Mouse (Mus musculus): ENCODE data around the gene Trappc3l. TPM values are rescaled to one million over a fixed set of nuclear protein-coding genes. Genes with fewer than 3 reads are reported as not detected.
"Not testable (repeated sequence)": the region's sequence is repeated elsewhere in the genome, so short reads cannot be mapped to it uniquely, and the experiment has no call there.

The Trappc3l gene
- not detected for polyA plus RNA-seq (2017; shearing (Covaris generic))

DNA sequence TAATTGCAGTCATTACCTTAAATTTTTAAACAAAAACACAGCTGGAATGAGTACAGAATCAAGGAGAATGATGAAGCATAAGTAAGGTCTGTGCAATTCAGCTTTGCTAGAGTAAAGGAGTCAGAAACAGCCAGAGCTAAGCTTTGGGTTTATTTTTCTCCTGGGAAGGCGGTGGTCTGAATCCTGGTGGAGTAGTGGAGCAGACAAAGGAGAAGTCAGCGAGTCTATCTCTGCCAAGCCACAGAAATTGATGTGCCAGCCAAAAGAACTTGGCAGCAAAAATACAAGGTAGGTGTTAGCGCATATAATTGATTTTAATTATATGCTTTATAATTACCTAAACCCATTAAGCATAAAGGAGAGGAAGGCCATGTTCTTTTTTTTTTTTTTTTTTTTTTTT lies at the start of gene Trappc3l:
TSS of gene Trappc3l (plus strand) at position 197 of the 400 bp plus-strand sequence.
- no peak for ATAC-seq

DNA sequence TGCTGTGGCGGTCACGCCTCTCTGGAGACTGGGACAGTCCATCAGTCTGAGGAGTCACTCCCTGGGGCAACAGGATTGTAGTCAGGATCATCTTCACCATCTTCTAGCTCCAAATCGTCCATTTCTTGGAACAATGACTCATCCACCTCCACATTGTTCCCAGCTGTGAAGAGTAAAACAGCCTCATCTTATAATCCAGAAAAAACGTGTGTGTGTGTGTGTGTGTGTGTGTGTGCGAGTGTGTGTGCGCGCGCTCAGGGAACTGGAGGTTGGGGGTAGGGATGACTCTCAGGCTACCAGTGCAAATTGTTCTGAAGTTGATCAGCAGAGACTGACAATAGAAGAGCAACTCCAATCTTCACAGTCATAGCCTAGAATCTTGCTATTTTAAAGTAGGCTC lies 40.7 kb upstream of the Trappc3l start:
- ATAC-seq: not testable (repeated sequence)

DNA sequence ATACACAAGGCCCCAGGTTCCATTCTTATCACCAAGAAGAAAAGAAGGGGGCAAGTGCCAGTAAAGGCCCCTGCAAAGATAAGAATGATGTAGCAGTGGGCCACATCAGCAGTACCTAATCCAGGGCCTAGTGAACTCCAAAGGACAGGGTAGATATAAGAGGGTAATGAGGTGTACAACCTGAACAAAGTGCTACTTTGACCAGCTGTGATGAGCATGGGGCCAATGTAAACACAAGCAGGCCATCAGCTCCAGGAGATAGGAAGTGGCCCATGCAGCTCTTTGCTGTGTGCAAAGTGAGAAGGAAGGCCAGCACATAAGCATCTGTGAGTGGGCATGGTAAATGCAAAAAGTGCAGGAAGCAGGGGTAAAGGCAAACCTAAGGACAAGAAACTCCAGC lies 39.0 kb upstream of the Trappc3l start:
- no peak for ATAC-seq

DNA sequence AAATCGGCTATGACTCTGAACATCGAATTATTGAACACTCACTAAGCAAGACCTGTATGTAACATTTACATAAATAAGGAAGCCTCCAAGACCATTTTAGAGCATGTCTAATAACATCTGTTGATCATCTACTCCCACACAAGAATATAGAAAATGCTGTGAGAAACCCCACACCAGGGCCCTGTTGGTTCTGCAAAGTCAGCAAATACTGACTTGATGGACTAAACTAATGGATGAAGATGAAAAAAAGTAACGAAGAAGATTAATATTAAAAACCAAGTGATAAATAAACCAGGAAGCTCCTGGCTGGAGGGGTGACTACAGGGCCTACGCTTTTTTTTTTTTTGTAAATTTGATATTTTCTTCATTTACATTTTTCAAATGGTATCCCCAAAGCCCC lies 24.8 kb upstream of the Trappc3l start:
- no peak for ATAC-seq

DNA sequence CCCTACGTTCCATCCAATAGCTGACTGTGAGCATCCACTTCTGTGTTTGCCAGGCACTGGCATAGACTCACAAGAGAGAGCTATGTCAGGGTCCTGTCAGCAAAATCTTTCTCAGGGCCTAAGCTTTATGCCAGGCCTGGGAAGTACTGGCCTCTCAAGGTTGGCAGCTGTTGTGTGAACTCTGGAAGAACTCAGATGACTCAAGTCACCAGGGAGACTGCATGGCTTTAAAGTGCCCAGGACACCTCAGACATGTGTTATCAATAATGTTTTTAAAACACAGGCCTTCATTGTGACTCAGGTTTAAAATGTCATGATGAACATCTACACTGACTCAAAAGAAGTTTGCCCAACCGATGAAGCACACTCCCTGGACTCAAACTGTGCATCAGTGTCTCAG lies 24.2 kb upstream of the Trappc3l start:
- ATAC-seq: no peak

DNA sequence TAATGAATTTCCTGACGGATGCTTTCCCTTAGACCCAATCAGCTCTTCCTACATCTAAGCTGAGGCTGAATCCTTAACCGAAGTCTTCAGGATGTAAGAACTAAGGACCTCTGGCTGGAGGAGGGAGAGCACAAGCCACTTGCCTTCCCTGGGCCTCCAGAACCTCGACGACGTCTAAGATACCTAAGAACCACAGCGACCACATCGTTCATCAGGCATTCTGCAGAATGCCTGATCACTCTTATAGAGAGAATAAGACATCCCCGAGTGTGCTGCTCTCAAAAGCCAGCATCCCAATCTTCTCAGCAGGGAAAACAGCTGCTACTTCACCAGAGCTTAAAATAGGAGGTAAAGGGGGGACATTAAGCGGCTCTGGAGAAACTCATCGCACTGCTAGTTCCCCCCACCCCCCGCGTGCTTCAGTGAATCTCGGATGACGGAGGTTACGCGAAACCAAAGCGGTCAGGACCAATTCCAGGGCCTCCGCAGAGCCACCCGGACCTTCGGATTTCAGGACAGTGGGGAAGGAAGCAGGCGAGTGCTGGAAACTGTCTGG lies 18.6 kb upstream of the Trappc3l start:
- peak; percentile 9 for ATAC-seq

DNA sequence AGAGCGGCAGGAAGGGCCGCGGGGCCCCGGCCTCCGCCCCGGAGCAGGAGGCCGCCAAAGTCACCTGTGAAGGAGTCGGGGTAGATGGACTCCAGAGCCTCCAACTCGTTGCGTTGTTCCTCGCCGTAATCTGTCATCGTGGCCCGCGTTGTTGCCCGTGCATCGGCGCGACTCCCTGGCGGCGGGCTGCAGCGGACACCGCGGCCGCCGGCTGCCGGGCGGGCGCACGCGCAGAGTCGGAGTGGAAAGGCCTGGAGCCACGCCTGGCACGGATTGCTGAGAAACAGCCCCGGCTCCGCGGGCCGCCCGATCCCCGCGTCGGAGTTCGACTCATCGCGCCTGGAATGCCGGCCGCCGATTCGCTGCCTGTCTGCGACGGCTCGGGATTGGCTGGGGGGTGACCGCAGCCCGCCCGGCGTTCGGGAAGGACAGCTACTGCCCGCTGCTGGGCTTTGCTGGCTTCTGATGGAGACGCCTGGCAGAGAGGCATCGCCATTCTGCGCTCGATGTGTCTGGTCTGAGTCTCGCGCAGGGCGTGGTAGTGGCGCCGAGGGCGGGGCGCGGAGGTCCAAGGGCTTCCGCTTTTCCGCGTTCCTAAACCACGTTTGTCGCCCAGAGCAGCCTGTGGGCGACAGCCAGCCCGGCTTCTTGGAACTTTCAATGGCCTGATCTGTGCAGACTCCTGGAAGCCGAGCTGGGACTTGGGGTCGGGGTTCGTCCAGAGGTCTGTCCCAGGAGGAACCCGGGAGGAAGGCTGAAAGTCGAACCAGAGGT lies 17.9 kb upstream of the Trappc3l start, which contains the start of gene Rwdd1:
TSS of gene Rwdd1 (minus strand) at position 323 of the 774 bp plus-strand sequence.
- peak; percentile 88 for ATAC-seq

DNA sequence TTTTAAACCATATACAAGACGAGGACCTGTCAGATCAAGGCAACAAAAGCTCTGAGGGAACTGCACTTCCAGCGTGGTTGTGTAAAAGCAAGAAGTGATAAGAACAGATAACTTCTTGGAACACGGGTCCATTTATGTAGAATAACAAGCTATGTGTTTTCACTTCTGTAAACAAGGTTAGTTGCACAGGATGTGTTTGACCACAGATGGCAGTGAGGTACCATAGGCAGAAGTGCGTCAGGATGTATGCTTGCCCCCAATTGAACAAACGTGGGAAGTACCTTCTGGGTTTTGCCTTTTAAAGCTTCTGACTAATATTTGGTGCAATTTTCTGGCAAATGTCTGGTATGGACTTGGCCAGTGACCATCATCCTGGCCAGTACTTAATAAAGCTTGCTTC lies 7.1 kb upstream of the Trappc3l start:
- peak; percentile 93 for ATAC-seq

DNA sequence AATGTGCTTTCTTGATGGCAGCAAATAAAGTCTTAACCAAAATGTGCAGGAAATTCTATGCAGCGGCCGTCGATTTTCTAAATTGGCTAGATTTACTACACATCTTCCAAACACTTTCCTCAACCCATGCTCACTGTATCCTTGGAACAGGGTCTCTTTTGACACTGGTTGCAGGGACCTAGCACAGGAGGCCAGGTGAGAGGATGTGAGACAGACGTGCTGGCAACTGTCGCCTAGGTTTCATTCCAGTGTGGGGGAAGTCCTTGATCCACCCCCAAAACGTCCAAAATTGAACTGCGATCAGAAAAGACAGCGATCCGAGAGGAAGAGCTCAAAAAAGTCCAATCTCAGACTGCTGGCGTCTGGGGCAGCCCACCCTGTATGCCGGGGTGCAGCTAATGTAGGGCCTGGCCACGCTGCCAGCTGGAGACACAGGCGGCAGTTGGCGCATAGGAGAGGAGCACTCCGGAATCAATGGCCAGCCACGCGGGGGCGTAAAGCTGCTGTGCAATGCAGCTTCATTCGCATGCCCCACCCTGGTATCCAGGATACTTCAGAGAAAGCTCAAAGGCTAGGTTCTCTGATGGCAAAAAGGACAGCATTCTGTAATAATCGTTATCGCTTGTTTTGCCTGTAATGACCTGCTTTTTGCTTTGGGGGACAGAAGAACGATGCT lies 3.6 kb upstream of the Trappc3l start:
- ATAC-seq: peak; percentile 25

DNA sequence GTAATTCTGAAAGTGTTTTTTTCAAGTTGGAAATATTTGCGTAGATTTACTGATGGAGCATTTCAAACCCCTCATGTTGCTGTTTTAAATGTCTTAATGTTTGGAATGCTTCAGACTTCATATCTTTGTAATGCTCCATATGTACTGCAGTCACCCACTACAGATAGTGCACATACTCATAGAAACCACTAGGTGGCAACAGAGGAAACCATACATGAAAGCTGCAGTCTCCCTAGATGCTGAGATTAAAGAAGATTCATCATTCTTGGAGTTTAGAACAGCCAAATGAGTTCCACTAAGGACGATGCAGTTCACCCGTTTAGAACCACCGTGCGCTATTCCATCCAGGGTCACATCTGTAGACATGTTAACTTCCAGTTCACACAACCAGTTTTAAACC lies 810 bp upstream of the Trappc3l start:
- peak; percentile 78 for ATAC-seq

DNA sequence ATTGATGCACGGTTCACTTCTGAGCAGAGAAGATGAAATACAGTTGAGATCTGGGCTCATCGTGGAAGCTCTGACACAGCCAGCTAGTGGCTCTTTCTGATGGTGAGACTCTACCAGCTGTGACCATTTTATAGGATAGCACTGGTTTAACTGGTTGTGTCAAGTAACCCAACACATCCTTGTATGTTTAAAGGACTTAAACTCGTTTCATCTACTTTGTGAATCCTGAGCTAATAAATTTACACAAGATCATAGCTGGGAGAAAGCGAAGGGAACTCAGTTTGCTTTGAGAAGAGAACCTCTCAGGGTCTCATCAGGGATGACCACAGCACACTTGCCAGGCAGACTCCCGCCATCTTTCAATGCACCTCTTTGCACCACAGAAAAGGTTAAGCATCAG lies 6.8 kb downstream of the Trappc3l start, which contains the start of gene Calhm4:
TSS of gene Calhm4 (minus strand) at position 101 of the 400 bp plus-strand sequence.
- ATAC-seq: no peak

DNA sequence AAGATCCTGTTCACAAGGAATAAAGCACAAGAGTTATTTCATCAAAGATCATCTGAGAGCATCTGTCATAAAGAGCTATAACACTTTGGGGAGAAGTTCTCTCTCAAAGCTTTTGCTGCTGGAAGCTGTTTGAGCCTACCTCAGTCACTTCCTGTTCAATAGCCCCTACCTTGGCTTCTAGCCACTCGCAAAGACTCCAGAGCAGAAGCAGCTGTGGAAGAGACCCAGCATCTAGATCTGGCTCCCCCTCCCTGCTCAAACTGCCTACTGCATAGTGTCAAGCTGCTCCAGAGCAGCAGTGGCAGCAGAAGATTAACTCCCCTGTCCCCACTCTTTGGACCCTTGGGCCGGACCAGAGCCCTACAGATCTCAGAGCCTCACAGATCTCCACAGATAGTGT lies 16.6 kb downstream of the Trappc3l start:
- no peak for ATAC-seq

DNA sequence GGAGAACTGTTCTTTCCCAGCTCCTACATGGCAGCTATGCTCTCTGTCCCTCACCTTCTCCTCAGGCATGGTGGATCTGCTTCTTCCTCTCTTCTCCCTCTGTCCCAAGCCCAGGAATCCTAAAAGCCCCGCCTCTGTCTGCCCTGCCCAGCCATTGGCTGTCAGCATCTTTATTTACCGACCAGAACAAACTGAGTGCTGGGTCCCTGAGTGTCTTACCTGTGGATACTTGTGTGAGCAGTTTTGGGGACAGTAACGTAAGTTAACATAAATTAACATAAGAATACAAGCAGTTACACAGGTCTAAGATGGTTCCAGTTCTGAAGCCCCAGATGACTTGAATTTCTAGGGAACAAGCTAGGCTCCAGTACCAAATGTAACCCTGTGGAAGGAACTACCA lies 29.2 kb downstream of the Trappc3l start:
- ATAC-seq: no peak

DNA sequence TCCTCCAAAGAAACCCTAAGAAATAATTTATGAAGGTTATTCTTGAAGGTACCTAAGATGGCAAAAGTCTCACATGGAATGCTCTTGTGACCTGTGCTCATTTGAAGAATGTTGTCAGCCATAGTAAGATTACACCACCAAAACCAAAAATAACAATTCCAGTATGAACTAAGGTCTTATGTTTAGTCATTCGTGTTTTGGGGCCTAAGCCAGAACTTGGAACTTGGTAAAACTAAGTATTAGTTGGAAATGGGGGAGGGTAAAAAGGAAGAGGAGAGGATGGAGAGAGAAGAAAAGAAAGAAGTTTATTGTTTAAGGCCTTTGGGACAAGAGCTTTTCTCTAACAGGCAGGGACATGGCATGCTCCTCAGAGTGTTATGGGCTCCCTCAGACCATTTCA lies 32.2 kb downstream of the Trappc3l start:
- no peak for ATAC-seq

DNA sequence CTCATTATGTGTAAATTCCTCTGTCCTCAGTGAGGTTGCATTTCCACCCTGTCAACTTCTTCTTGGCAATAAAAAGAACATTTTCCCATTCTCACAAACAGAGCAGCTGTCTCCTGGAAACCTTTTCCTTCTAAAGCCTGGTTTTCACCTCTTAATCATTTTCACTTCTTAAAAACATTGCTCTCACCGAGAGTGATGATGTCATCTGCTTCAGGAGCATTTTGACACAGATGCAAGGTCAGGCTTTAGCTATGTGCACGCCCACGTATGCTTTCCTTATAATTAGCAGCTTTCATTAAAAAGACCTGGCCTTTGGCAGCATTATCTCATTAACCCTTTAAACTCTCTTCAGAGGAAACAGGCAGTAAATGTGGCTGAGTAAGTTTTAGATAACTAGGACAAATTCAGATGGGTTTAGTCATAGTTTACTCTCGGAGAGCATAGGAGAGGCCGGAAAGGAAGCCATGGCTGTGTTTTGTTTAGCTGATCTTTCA lies 33.6 kb downstream of the Trappc3l start:
- peak; percentile 24 for ATAC-seq

DNA sequence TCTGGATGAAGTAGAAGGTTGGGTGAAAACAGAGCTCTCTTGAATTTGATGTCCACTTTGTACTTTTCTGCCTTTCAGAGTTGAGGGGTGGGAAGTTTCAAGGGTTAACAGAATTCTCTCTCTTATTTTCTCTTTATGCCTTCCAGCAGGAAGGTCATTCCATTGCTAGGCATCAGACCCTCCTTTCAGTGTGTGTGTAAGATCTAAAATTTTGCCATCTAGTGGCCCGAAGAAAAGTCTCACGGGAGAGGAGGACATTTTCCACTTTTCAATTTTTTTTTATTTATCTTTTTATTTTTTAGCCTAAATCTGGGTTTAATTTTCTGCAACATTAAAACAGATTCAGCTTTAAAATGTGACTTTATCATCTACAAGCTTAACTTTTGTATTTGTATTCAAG lies 34.3 kb downstream of the Trappc3l start:
- no peak for ATAC-seq

DNA sequence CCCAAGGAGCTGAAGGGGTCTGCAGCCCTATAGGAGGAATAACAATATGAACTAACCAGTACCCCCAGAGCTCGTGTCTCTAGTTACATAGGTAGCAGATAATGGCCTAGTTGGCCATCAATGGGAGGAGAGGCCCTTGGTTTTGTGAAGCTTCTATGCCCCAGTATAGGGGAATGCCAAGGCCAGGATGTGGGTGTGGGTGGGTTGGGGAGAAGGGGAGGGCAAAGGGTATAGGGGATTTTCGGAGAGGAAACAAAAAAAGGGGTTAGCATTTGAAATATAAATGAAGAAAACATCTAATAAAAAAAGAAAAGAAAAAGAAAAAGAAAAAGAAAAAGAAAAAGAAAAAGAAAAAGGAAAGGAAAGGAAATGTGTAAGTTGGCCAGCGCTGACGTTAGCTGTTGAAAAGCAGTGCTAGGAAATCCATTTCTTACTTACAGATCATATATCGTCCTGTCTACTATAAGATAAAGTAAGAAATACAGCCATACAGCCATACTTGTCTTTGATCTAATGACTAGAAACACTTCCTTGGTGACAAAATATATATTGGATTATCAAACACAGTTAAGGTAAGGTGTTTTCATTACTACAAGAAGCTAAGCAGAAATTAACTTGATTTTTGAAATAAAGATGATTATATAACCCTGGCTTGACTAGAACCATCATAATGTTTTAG lies 37.3 kb downstream of the Trappc3l start:
- ATAC-seq: peak; percentile 70

DNA sequence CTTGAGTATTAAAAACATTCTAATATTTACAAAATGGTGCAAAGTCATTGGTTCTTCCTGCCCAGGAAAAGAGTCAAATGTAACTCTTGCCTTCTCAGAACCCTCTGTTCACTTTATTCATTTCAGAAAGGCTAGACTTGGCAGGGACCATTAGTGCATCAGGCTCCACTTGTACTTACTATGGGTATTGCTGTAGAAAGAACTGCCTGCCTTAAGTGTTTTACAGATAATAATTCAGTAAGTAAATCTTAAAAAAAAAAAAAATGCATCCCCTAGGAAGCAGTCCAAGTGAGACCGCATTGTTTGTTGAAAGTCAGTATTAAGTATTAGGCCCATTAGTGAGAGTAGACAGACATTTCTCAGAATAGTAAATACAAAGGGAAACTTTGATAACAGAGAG lies 49.1 kb downstream of the Trappc3l start:
- ATAC-seq: no peak

DNA sequence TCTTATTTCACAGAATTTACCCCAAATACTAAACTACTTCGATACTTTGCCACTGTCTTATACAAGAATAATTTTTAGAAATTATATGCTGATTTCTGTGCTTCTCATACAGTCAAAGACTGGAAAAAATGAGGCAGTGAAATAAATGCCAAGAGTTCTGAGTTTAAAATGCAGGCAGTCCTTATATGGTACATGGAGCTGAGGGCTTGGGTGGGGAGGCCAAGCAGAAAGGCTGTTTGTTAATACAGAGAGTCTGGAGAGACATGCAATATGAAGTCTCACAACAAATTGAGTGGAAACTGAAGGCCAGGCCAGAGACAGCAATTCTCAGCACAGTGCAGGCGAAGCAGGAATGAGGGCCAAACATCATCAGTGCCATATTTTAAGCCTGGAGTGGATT lies 51.1 kb downstream of the Trappc3l start:
- no peak for ATAC-seq

DNA sequence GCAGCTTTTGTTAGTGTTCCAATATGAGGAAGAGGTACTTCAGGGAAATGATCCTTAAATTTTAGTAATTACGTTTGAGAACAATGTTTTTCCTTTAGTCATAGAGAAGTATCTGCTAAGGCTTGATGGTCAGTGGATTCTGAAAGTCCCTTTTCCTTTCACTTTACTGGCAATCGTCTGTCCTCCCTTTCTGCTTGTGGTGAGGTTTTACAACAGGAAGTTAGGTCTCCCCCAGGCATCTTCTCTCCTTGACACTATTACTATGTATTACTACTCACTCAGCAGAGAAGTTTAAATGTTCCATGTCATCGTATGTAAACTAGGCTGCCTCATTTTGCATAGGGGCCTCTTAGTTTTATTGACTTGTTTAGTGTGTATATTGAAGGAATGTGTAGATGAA lies 52.1 kb downstream of the Trappc3l start:
- ATAC-seq: peak; percentile 40

DNA sequence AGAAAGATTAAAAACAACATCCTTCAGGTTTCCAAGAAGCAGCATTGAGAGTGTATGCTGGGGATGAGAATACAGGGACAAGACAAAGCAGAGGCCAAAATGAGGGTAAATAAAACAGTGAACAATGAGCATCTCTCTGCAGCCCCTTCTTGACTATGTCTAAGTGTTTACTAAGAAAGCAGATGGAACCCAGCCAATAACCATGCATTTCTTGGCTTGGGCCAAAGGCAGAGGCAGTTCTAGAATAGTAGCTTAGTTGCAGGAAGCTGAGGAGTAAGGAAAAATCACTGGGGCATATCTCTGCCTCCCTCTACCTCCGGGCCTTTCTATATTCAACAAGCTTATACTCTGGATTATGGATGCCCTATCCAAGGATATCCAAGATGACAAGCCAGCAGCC lies 53.1 kb downstream of the Trappc3l start:
- ATAC-seq: no peak

DNA sequence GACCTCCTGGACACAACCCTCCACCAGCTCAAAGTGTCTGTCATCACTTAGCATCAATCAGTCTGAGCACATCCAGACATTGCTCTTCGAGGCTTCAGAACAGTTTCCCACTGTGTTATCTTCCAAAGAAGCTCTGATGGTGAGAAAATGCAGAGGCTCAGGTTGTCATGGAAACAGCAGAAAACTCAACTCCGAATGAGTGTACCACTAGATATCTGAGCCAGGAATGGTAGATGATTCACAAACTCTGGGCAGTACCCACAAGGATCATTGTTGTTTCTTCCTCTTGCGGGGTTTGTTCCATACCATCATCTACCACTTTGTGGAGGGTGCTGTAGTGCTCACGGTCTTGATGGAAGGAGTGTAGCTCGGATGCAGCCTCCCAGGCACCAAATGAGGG lies 54.5 kb downstream of the Trappc3l start:
- no peak for ATAC-seq

DNA sequence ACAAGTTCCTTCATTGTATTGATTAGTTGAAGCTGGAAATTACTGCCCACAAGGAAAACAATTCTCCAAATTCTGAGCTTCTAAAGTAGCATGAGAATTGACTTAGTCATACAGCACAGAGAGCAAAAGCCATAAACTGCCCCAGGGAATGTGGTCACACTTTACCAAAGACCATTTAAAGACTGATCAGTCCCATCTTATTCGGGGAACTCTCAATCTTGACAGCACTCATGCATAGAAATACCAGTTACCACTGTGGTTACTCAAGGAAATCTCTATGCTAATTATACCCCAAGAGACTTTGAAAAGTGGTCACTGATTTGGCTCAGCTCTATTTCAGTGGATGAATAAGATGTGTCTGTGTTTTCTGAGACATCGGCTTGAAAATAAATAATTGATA lies 57.8 kb downstream of the Trappc3l start:
- ATAC-seq: no peak

Measured in activated CD4-positive, CD25-positive, alpha-beta regulatory T cell, adult 4 months (primary cell).